Mouse (Mus musculus) thymus, postnatal 0 days (tissue): ENCODE results near the gene Trmo. TPM values are rescaled to one million over a fixed set of nuclear protein-coding genes. Genes with fewer than 3 reads are reported as not detected.

Experiments used
- DNase-seq: peaks from one replicate; pipeline ENCODE4 v3.0.0-alpha.2; 2015; ENCODE audit warnings: low spot score
- polyA plus RNA-seq: library from polyadenylated mRNA; unstranded; fragments of >200 nt; fragmentation: Nextera tagmentation; extraction: Ambion mirVana; gene quantifications from 2 replicates; pipeline ENCODE4 v1.2.1, GENCODE M21; 2015

The Trmo gene
- polyA plus RNA-seq, 1 experiment from 2014 or later: 19.9 TPM

- DNase-seq: no peak
These were observed 47.2 kb downstream of the Trmo start for GRCm38 (mm10) chr4:46341831-46342680.

GRCm38 (mm10) chr4:46339584-46339983 is 49.7 kb downstream of the Trmo start:
- no peak for DNase-seq

- no peak for DNase-seq
These were observed 50.2 kb downstream of the Trmo start for GRCm38 (mm10) chr4:46339026-46339425.

- no peak for DNase-seq
These were observed 51.2 kb downstream of the Trmo start for GRCm38 (mm10) chr4:46337990-46338389.

- no peak for DNase-seq
These were observed 53.4 kb downstream of the Trmo start for GRCm38 (mm10) chr4:46335846-46336245.

GRCm38 (mm10) chr4:46328906-46329305 is 60.3 kb downstream of the Trmo start:
- no peak for DNase-seq

Other genes starting within 250 kb of the Trmo start
- gene Xpa, start 193.1 kb downstream of the Trmo start, polyA plus RNA-seq: 33.5 and 37.4 TPM in 2 replicates
- 0.08 TPM in 1 of 2 replicates, not detected in the other for gene Foxe1, start 45.8 kb downstream of the Trmo start, polyA plus RNA-seq
- gene Hemgn, start 24.1 kb upstream of the Trmo start, polyA plus RNA-seq: 5.3 and 6.8 TPM in 2 replicates
- gene Anp32b, start 61.5 kb upstream of the Trmo start, polyA plus RNA-seq: 356 and 374 TPM in 2 replicates
- 111 and 114 TPM in 2 replicates for gene Nans, start 99.8 kb upstream of the Trmo start, polyA plus RNA-seq
- 19.8 and 22.4 TPM in 2 replicates for gene Trim14, start 146.7 kb upstream of the Trmo start, polyA plus RNA-seq
- gene Coro2a, start 212.8 kb upstream of the Trmo start, polyA plus RNA-seq: 12.2 and 14.5 TPM in 2 replicates